Mouse (Mus musculus): Measurements from ENCODE around the gene Hmcn2. TPM values are rescaled to one million over a fixed set of nuclear protein-coding genes. Genes with fewer than 3 reads are reported as not detected.

The Hmcn2 gene
- polyA plus RNA-seq, 1 experiment from 2014 or later, result 0.32 TPM

DNA sequence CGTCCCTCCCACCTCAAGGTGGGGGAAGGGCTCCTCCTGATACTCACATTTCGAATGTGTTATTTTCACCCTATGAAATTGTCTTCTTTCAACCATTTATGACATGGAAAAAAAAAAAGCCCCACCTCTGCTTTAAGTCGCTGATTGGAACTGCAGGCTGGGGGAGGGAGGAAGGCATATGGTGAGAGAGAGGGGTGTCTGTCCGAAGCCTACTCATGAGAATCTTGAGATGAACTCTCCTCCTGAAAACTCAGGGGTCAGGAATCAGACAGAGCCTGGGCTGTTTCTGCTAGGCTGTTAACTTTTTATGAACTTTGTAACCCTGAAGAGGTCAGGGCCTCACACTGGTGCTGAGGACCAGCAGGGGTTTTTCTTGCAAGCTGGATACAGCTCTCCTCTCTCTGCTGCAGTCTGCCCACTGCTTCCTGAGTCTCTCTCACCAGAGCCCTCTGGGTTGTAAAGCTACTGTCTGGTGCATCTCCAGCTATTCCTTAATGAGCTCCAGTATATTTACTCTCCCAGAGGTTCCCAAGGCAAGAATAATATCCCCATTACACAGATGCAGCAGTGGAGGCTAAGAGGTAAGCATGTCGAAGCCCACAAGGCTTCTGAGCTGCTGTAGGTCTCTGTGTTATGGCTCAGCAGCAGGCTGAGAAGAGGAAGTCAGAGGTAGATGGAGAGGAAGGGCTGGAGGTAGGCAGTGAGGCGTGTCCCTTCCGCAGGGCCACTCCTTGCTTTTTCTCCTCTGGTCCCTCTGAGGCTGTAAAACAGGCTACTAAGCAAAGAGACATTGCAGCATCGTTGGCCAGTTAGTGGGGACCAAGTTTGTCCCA, 149.7 kb downstream of the Hmcn2 start:
- Histone ChIP-seq H3K27ac (no peak overlapping the region), H3K9me3 (no peaks in the 10 kb centered on the region), H3K4me1 (peaks cover 10% of the 10 kb centered on the region), H3K36me3 (replicated peaks) (no peaks in the 10 kb centered on the region), H3K4me2 (no peak overlapping the region), H3K4me3 (no peak overlapping the region), H3K27me3 (replicated peaks) (peaks cover 36% of the 10 kb centered on the region), H3K9ac (no peak overlapping the region)
- WGBS, result 67% methylated on average over 8 of the region's 8 CpGs
- no peak for ATAC-seq (replicated peaks)

DNA sequence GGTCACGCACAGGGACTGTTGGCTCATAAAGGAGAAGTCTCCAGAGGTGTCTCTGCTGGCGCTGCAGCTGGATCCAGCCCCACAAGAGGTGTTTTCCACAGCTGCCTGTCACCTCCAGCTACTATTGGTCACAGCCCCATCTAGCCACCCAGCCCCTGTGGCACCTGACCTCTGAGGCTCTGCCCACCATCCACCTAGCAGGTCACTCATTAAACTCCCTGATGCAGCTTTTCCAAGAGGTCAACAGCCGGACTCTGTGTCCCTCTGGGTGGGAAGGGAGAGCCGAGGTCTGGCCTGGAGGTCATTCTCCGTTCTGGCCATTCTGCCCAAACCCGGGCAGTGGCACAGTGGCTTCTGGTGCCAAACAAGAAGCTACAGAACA, 150.3 kb downstream of the Hmcn2 start:
- 79% methylated on average over 6 of the region's 6 CpGs for WGBS
- Histone ChIP-seq H3K9me3 (no peaks in the 10 kb centered on the region), H3K27me3 (replicated peaks) (peaks cover 38% of the 10 kb centered on the region), H3K9ac (no peak overlapping the region), H3K36me3 (replicated peaks) (no peaks in the 10 kb centered on the region), H3K4me2 (no peak overlapping the region), H3K27ac (no peak overlapping the region), H3K4me1 (peaks cover 14% of the 10 kb centered on the region), H3K4me3 (no peak overlapping the region)
- ATAC-seq (replicated peaks), result no peak

- Histone ChIP-seq H3K27me3 (replicated peaks) (peaks cover 38% of the 10 kb centered on the region), H3K36me3 (replicated peaks) (no peaks in the 10 kb centered on the region), H3K27ac (no peak overlapping the region), H3K4me1 (peaks cover 16% of the 10 kb centered on the region), H3K9ac (no peak overlapping the region), H3K9me3 (no peaks in the 10 kb centered on the region), H3K4me2 (no peak overlapping the region), H3K4me3 (no peak overlapping the region)
- WGBS, result 80% methylated on average over 1 of the region's 1 CpGs
- ATAC-seq (replicated peaks), result no peak
These were observed 153.2 kb downstream of the Hmcn2 start for GRCm38 (mm10) chr2:31467457-31467856.

DNA sequence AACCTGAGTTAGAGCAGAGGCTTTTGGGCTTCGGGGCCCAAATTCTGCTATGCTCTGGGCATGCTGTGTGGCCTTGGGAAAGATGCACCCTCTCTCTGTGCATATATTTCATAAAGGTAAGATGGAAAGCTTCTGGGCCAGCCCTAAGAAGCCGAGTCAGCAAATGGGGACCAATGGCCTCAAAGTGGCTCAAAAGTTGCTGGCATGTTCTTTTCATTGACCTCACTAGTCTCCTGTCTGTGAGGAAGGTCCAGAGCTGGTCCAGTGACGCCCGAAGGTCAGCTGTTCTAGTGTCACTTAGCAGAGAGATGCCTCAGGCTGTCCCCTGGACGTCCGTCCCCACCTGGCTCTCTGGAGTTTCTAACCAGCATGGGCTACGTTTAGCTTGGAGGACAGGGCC, 154.6 kb downstream of the Hmcn2 start:
- no peak for ATAC-seq (replicated peaks)
- no peak overlapping the region for H3K4me2 ChIP-seq
- no peaks in the 10 kb centered on the region for H3K36me3 ChIP-seq (replicated peaks)
- no peak overlapping the region for H3K9ac ChIP-seq
- H3K9me3 ChIP-seq, result no peaks in the 10 kb centered on the region
- WGBS, result 73% methylated on average over 7 of the region's 7 CpGs
- H3K27ac ChIP-seq, result no peak overlapping the region
- peaks cover 38% of the 10 kb centered on the region for H3K27me3 ChIP-seq (replicated peaks)
- H3K4me1 ChIP-seq, result peaks cover 16% of the 10 kb centered on the region
- no peak overlapping the region for H3K4me3 ChIP-seq

DNA sequence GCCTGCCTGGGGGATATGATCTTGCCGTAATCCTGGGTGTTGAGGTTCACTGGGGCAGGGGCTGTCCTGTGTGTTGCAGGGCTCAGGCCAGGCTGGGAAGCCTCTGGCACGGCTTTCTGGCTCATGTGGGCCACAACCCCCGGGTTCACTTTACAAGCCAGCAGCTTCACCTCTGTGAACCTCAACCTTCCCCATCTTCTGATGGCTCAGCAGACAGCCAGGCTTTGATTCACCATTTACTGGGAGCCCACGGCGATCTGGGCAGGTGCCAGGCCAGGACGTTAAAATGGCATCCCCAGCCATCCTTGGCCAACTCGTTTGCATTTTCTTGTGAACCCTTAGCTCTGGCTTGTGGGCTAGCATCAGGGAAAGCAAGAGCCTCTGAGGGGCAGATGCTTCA, 155.3 kb downstream of the Hmcn2 start:
- Histone ChIP-seq H3K9me3 (no peaks in the 10 kb centered on the region), H3K27me3 (replicated peaks) (peaks cover 38% of the 10 kb centered on the region)
- ATAC-seq (replicated peaks), result no peak

GRCm38 (mm10) chr2:31469931-31470682, 155.9 kb downstream of the Hmcn2 start, which contains the start of gene Ass1:
Ass1 (plus strand) TSS chr2:31470207.
- Histone ChIP-seq H3K4me2 (peak within 1 kb of the TSS; percentile 98), H3K9ac (peak within 1 kb of the TSS; percentile 44), H3K27ac (no peak within 1 kb of the TSS), H3K36me3 (replicated peaks) (no peaks in the 10 kb centered on the region), H3K4me1 (peaks cover 22% of the 10 kb centered on the region), H3K9me3 (no peaks in the 10 kb centered on the region), H3K4me3 (peak within 1 kb of the TSS; percentile 50), H3K27me3 (replicated peaks) (peaks cover 38% of the 10 kb centered on the region)
- peak; percentile 55 for ATAC-seq (replicated peaks)
- 1% methylated on average over 49 of the region's 49 CpGs for WGBS

More for the DNA sequence above, 155.3 kb downstream of the Hmcn2 start:
- peak overlapping the region; percentile 50 for H3K4me3 ChIP-seq
- peak overlapping the region; percentile 44 for H3K9ac ChIP-seq
- peak overlapping the region; percentile 98 for H3K4me2 ChIP-seq
- no peaks in the 10 kb centered on the region for H3K36me3 ChIP-seq (replicated peaks)
- H3K27ac ChIP-seq, result no peak overlapping the region
- H3K4me1 ChIP-seq, result peaks cover 19% of the 10 kb centered on the region
- 22% methylated on average over 7 of the region's 7 CpGs for WGBS

DNA sequence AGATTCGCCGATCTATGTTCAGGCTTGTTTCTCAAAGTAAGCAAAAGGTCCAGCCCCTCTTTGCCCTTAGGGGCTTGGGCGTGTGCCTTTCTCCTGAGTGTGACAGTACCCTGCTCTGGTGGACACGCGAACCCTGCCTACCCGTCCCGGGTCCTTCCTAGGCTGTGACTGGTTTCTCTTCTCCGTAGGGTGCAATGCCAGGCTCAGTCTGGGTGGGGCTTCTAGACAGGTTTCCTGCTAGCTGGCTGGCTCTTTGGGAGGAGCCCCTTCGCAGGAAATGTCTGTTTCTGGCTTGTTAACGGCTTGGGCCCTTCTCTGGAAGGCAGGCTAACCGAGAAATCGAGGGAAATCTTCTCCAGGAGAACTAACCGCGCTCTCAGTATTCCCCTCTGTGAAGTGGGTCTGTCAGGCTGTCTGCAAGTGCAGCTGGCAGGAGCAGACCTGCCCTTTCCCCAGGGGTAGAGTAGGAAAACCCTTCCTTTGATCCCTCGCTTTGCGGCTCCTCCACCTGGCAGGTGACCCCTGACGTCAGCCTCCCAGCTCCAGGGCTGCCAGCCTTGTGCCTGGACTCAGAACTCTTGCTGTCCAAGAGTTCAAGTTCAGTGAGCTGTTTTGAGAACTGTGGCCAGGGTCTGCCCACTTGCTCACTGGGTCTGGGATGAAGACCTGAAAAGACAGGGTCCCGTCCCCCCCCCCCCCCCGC, 156.6 kb downstream of the Hmcn2 start:
- H3K4me3 ChIP-seq, result peak overlapping the region; percentile 50
- H3K4me1 ChIP-seq, result peaks cover 22% of the 10 kb centered on the region
- no peak for ATAC-seq (replicated peaks)
- no peaks in the 10 kb centered on the region for H3K9me3 ChIP-seq
- H3K36me3 ChIP-seq (replicated peaks), result no peaks in the 10 kb centered on the region
- H3K9ac ChIP-seq, result peak overlapping the region; percentile 44; the same call in 1 of the 2 replicates
- peaks cover 38% of the 10 kb centered on the region for H3K27me3 ChIP-seq (replicated peaks)
- 12% methylated on average over 18 of the region's 19 CpGs for WGBS
- peak overlapping the region; percentile 98 for H3K4me2 ChIP-seq
- no peak overlapping the region for H3K27ac ChIP-seq

- ATAC-seq (replicated peaks), result no peak
- Histone ChIP-seq H3K4me1 (peaks cover 22% of the 10 kb centered on the region), H3K27me3 (replicated peaks) (peaks cover 38% of the 10 kb centered on the region), H3K4me2 (no peak overlapping the region), H3K36me3 (replicated peaks) (no peaks in the 10 kb centered on the region), H3K27ac (no peak overlapping the region), H3K9me3 (no peaks in the 10 kb centered on the region), H3K4me3 (no peak overlapping the region), H3K9ac (no peak overlapping the region)
- 48% methylated on average over 6 of the region's 6 CpGs for WGBS
These were observed 157.4 kb downstream of the Hmcn2 start for GRCm38 (mm10) chr2:31471611-31472010.

GRCm38 (mm10) chr2:31472406-31473065, 158.3 kb downstream of the Hmcn2 start:
- 45% methylated on average over 10 of the region's 10 CpGs for WGBS
- no peaks in the 10 kb centered on the region for H3K9me3 ChIP-seq

GRCm38 (mm10) chr2:31473941-31474340, 159.7 kb downstream of the Hmcn2 start:
- Histone ChIP-seq H3K4me1 (peaks cover 22% of the 10 kb centered on the region), H3K4me2 (no peak overlapping the region), H3K9ac (no peak overlapping the region), H3K27me3 (replicated peaks) (peaks cover 31% of the 10 kb centered on the region), H3K4me3 (no peak overlapping the region), H3K9me3 (no peaks in the 10 kb centered on the region), H3K36me3 (replicated peaks) (no peaks in the 10 kb centered on the region), H3K27ac (no peak overlapping the region)
- 64% methylated on average over 4 of the region's 4 CpGs for WGBS
- no peak for ATAC-seq (replicated peaks)

More at GRCm38 (mm10) chr2:31472406-31473065, 158.3 kb downstream of the Hmcn2 start:
- Histone ChIP-seq H3K9ac (no peak overlapping the region), H3K4me1 (peaks cover 22% of the 10 kb centered on the region), H3K4me3 (no peak overlapping the region), H3K27ac (no peak overlapping the region), H3K36me3 (replicated peaks) (no peaks in the 10 kb centered on the region), H3K4me2 (no peak overlapping the region), H3K27me3 (replicated peaks) (peaks cover 38% of the 10 kb centered on the region)
- no peak for ATAC-seq (replicated peaks)

DNA sequence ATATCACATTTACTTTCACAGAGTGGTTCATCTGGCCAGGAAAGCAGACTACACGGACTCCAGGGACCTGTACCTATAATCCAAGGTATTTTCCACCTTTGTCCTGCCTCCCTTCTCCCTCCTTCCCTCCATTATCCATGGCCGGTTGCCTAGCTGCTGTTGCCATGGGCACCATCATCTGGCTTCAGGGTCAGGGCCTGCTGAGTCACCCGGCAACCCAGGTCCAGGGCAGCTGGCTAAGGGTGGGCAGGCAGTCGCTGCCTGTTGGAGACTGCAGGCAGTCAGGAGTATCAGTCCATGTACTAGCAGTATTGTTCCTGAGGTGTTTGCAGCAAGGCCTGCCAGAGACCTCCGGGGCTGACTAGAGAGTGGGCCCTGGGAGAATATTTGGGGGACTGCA, 160.5 kb downstream of the Hmcn2 start:
- H3K27me3 ChIP-seq (replicated peaks), result peaks cover 28% of the 10 kb centered on the region

More for the DNA sequence above, 160.5 kb downstream of the Hmcn2 start:
- no peak overlapping the region for H3K27ac ChIP-seq
- 36% methylated on average over 5 of the region's 5 CpGs for WGBS
- H3K9ac ChIP-seq, result no peak overlapping the region
- H3K4me3 ChIP-seq, result no peak overlapping the region
- H3K36me3 ChIP-seq (replicated peaks), result no peaks in the 10 kb centered on the region
- no peak for ATAC-seq (replicated peaks)
- peaks cover 16% of the 10 kb centered on the region for H3K4me1 ChIP-seq
- no peaks in the 10 kb centered on the region for H3K9me3 ChIP-seq
- no peak overlapping the region for H3K4me2 ChIP-seq
